Mouse (Mus musculus) stomach, embryonic 14.5 days (tissue): ENCODE results near the gene Rab3il1. TPM values are rescaled to one million over a fixed set of nuclear protein-coding genes. Genes with fewer than 3 reads are reported as not detected.

ENCODE experiments used
- ATAC-seq: fragments of 200-750 bp; cut with Nextera tagmentation; 2 replicates; pipeline ENCODE4 v1.8.0; 2017; ENCODE audit warnings: low read depth, moderate TSS enrichment; ENCODE audit not compliant: insufficient number of reproducible peaks, insufficient read depth, low FRiP score
- H3K27ac ChIP-seq: fragments of 300-500 bp; sonication (generic); 2 replicates; pipeline ENCODE4 v1.5.1; 2014; ENCODE audit warnings: mild to moderate bottlenecking, low read length, moderate library complexity, mixed read lengths
- H3K27me3 ChIP-seq: fragments of 300-500 bp; sonication (generic); 2 replicates; pipeline ENCODE4 v1.6.1; 2014; ENCODE audit warnings: low read length, control low read depth, mixed read lengths; ENCODE audit not compliant: control insufficient read depth, insufficient read depth
- H3K36me3 ChIP-seq: fragments of 300-500 bp; sonication (generic); 2 replicates; pipeline ENCODE4 v1.6.1; 2014; ENCODE audit warnings: mild to moderate bottlenecking, control low read depth, low read length, moderate library complexity, mixed read lengths; ENCODE audit not compliant: control insufficient read depth, insufficient read depth
- H3K4me1 ChIP-seq: fragments of 300-500 bp; sonication (generic); 2 replicates; pipeline ENCODE4 v1.6.1; 2014; ENCODE audit warnings: low read length, control low read depth, mixed read lengths; ENCODE audit not compliant: control insufficient read depth, insufficient read depth
- H3K4me2 ChIP-seq: fragments of 300-500 bp; sonication (generic); replicated peaks from 2 replicates; pipeline ENCODE4 v1.6.1; 2014; ENCODE audit warnings: low read depth, low read length, control low read depth
- H3K4me3 ChIP-seq: fragments of 300-500 bp; sonication (generic); 2 replicates; pipeline ENCODE4 v1.5.1; 2014; ENCODE audit warnings: low read depth, low read length, control low read depth
- H3K9ac ChIP-seq: fragments of 300-500 bp; sonication (generic); replicated peaks from 2 replicates; pipeline ENCODE4 v1.6.1; 2014; ENCODE audit warnings: low read depth, mild to moderate bottlenecking, control low read depth, low read length, moderate library complexity, mixed read lengths
- H3K9me3 ChIP-seq: fragments of 300-500 bp; sonication (generic); 2 replicates; pipeline ENCODE4 v1.6.1; 2016; ENCODE audit warnings: low read depth, low read length, control low read depth; ENCODE audit not compliant: control insufficient read depth
- WGBS: fragments of 180-500 bp; shearing (Covaris S2); extraction: QIAGEN DNeasy Blood & Tissue Kit; methylation state at CpG from one replicate; pipeline ENCODE4 v1.1.7; 2014; 5-methylcytosine and 5-hydroxymethylcytosine counted together
- polyA plus RNA-seq: library from polyadenylated mRNA; unstranded; fragments of >200 nt; fragmentation: Nextera tagmentation; extraction: Ambion mirVana; gene quantifications from 2 replicates; pipeline ENCODE4 v1.2.1, GENCODE M21; 2014

Gene Rab3il1
- polyA plus RNA-seq, 1 experiment from 2014 or later: 28.6 TPM

DNA sequence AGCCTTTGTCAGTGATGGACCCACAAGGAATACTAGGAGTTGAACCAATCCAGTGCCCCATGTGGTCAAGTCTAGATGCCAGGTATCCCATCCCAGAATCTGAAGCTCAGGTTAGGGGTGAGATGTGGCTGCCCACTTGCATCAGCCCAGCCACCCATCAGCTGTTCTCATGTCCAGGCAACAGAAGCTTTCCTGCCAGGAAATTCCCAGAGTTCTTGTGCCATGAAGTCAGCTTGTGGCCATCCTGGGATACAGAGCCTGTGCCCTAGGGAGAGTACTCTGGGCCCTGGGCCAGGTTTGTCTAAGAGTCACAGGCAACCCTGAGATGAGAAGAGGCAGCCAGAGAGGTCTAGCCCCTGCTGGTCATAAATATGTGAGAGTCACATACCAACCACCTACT lies 42.2 kb downstream of the Rab3il1 start:
- H3K4me2 ChIP-seq: no peak overlapping the region
- H3K4me1 ChIP-seq: peaks cover 25% of the 10 kb centered on the region
- H3K27ac ChIP-seq: no peak overlapping the region
- no peaks in the 10 kb centered on the region for H3K27me3 ChIP-seq
- H3K9me3 ChIP-seq: no peaks in the 10 kb centered on the region
- no peak for ATAC-seq
- H3K36me3 ChIP-seq: no peaks in the 10 kb centered on the region
- H3K9ac ChIP-seq: no peak overlapping the region
- H3K4me3 ChIP-seq: no peak overlapping the region

- no peaks in the 10 kb centered on the region for H3K27me3 ChIP-seq
- no peak for ATAC-seq
- no peaks in the 10 kb centered on the region for H3K9me3 ChIP-seq
- WGBS: 81% methylated on average over 2 of the region's 2 CpGs
- no peak overlapping the region for H3K4me3 ChIP-seq
- no peak overlapping the region for H3K9ac ChIP-seq
- H3K36me3 ChIP-seq: no peaks in the 10 kb centered on the region
- H3K4me1 ChIP-seq: peaks cover 12% of the 10 kb centered on the region; the same call in 1 of the 2 replicates
- H3K4me2 ChIP-seq: no peak overlapping the region
- no peak overlapping the region for H3K27ac ChIP-seq
Measured at GRCm38 (mm10) chr19:10045707-10046106, 44.2 kb downstream of the Rab3il1 start.

DNA sequence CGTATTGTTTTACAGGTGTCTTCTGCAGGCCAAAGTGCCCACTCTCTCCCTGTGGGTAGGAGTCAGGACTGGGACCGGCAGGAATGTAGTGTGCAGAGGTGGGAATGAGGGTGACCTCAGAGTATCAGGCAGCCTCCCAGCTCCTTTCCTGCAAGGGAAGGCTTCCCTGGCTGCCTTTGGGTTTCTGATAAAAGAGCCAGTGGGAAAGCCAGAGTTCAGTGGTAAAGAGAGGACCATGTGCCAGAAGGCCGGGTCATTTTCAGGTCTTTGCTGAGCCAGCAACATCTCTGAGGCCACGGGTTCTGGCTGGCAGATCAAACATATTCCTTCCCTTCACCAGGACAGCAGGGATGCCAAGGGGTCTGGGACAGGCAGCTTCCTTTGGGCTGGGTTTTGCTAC lies 44.9 kb downstream of the Rab3il1 start:
- Histone ChIP-seq H3K9ac (no peak overlapping the region), H3K4me2 (no peak overlapping the region), H3K9me3 (no peaks in the 10 kb centered on the region), H3K4me3 (no peak overlapping the region), H3K36me3 (no peaks in the 10 kb centered on the region), H3K27ac (no peak overlapping the region), H3K4me1 (peaks cover 8% of the 10 kb centered on the region; the same call in 1 of the 2 replicates), H3K27me3 (no peaks in the 10 kb centered on the region)
- WGBS: 65% methylated on average over 4 of the region's 4 CpGs
- no peak for ATAC-seq

DNA sequence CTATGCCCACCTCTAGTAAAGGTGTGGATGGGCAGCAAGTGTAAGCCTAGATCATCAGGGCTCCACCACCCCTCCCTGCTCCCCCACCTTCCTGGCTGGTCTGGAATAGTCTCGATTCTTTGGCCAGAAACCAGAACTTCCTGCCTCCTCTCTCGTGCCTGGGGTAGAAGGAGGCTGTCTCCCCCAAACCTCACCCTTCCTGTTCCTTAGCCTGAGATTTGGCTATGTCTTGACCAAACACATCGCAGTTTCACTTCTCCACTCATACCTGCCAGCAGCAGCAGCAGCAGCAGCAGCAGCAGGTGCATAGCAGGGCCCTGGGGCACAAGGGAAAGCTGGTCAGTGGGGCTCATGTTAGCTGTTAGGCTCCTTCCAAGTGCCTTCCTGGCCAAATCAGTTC lies 45.5 kb downstream of the Rab3il1 start:
- 40% methylated on average over 3 of the region's 3 CpGs for WGBS
- Histone ChIP-seq H3K4me1 (peaks cover 8% of the 10 kb centered on the region; the same call in 1 of the 2 replicates), H3K9ac (no peak overlapping the region), H3K27me3 (no peaks in the 10 kb centered on the region), H3K4me2 (no peak overlapping the region), H3K9me3 (no peaks in the 10 kb centered on the region), H3K4me3 (no peak overlapping the region), H3K27ac (no peak overlapping the region), H3K36me3 (no peaks in the 10 kb centered on the region)
- no peak for ATAC-seq

- no peak overlapping the region for H3K27ac ChIP-seq
- no peak for ATAC-seq
- H3K4me1 ChIP-seq: no peaks in the 10 kb centered on the region
- no peaks in the 10 kb centered on the region for H3K36me3 ChIP-seq
- H3K4me3 ChIP-seq: no peak overlapping the region
- H3K9me3 ChIP-seq: no peaks in the 10 kb centered on the region
- no peaks in the 10 kb centered on the region for H3K27me3 ChIP-seq
- H3K4me2 ChIP-seq: no peak overlapping the region
- H3K9ac ChIP-seq: no peak overlapping the region
Measured at GRCm38 (mm10) chr19:10049533-10049932, 48.1 kb downstream of the Rab3il1 start.

DNA sequence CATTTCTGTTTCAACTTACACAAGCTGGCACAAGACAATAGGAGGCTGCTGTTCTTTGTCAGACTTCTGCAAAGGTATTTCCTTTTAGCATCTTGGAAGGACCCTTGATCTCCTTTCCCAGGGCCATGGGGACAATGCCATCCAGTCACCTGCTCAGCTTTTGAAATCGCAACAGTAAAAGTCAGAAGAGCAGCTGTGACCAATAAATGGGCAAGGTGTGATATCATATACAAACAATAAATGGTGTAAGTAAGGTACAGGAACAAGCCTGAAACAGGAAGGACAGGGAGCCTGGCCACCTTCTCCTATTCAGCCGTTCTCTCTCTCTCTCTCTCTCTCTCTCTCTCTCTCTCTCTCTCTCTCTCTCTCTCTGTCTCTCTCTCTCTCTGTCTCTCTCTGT lies 49.0 kb downstream of the Rab3il1 start:
- Histone ChIP-seq H3K27me3 (no peaks in the 10 kb centered on the region), H3K9ac (no peak overlapping the region), H3K4me2 (no peak overlapping the region), H3K36me3 (peaks cover under 1% of the 10 kb centered on the region; the same call in 1 of the 2 replicates), H3K4me1 (no peaks in the 10 kb centered on the region), H3K27ac (no peak overlapping the region), H3K4me3 (no peak overlapping the region), H3K9me3 (no peaks in the 10 kb centered on the region)
- ATAC-seq: no peak
- WGBS: 52% methylated on average over 2 of the region's 2 CpGs

- Histone ChIP-seq H3K27ac (no peak overlapping the region), H3K4me3 (no peak overlapping the region), H3K36me3 (peaks cover 5% of the 10 kb centered on the region; the same call in 1 of the 2 replicates), H3K9ac (no peak overlapping the region), H3K27me3 (no peaks in the 10 kb centered on the region), H3K4me2 (no peak overlapping the region), H3K9me3 (no peaks in the 10 kb centered on the region), H3K4me1 (no peaks in the 10 kb centered on the region; the same call in 1 of the 2 replicates)
- 86% methylated on average over 4 of the region's 4 CpGs for WGBS
- ATAC-seq: no peak
Measured at GRCm38 (mm10) chr19:10052698-10053097, 51.2 kb downstream of the Rab3il1 start.

- ATAC-seq: no peak
- Histone ChIP-seq H3K36me3 (peaks cover 9% of the 10 kb centered on the region; the same call in 1 of the 2 replicates), H3K27ac (no peak overlapping the region), H3K4me1 (no peaks in the 10 kb centered on the region; the same call in 1 of the 2 replicates), H3K9me3 (no peaks in the 10 kb centered on the region), H3K27me3 (no peaks in the 10 kb centered on the region), H3K4me2 (no peak overlapping the region), H3K9ac (no peak overlapping the region), H3K4me3 (no peak overlapping the region)
- 89% methylated on average over 10 of the region's 10 CpGs for WGBS
Measured at GRCm38 (mm10) chr19:10053692-10054260, 52.3 kb downstream of the Rab3il1 start.
